Mouse (Mus musculus) olfactory bulb, adult 2 months (tissue): ENCODE measurements around the gene Hist1h2bq.
"Not testable (repeated sequence)": the region's sequence is repeated elsewhere in the genome, so short reads cannot be mapped to it uniquely, and the experiment has no call there.

Source experiments
- CTCF ChIP-seq: fragments of 200-500 bp; IDR thresholded peaks from 2 replicates; pipeline ENCODE4 v1.5.1; 2012; ENCODE audit warnings: low read depth, mild to moderate bottlenecking, low read length, moderate library complexity; ENCODE audit not compliant: insufficient read depth
- POLR2A ChIP-seq: fragments of 200-500 bp; IDR thresholded peaks from 2 replicates; pipeline ENCODE4 v1.6.1; 2012; ENCODE audit warnings: mild to moderate bottlenecking, low read depth, low read length, moderate library complexity; ENCODE audit not compliant: insufficient read depth

DNA sequence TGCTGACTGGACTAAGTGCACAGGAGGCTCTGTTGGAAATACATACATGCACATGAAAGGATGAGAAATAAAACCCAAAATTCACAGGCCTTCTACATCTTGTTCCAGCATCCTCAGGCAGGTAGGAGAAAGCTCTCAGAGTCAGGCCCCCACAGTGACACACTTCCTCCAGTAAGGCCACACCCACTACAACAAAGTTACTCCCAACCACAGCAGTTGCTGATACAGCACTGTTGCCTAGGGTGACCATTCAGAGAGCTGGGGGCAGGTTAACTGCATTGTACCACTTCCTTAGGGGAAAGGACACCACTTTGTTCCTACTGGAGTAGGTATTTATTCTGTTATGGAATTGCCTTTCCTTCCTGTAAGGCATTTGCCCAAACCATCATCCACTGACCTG lies 12.8 kb downstream of the Hist1h2bq start:
- not testable (repeated sequence) for TF ChIP-seq CTCF, POLR2A
